Mouse (Mus musculus) CD8-positive naive resting alpha-beta T cell, adult 2 months (primary cell): ENCODE measurements around the gene Arsg.

Source experiments
- DNase-seq, 2 experiments: peaks; one replicate each; pipeline ENCODE4 v3.0.0; 2022; ENCODE audit warnings: low read depth in 2 of 2, low spot score in 2 of 2

The Arsg gene

DNA sequence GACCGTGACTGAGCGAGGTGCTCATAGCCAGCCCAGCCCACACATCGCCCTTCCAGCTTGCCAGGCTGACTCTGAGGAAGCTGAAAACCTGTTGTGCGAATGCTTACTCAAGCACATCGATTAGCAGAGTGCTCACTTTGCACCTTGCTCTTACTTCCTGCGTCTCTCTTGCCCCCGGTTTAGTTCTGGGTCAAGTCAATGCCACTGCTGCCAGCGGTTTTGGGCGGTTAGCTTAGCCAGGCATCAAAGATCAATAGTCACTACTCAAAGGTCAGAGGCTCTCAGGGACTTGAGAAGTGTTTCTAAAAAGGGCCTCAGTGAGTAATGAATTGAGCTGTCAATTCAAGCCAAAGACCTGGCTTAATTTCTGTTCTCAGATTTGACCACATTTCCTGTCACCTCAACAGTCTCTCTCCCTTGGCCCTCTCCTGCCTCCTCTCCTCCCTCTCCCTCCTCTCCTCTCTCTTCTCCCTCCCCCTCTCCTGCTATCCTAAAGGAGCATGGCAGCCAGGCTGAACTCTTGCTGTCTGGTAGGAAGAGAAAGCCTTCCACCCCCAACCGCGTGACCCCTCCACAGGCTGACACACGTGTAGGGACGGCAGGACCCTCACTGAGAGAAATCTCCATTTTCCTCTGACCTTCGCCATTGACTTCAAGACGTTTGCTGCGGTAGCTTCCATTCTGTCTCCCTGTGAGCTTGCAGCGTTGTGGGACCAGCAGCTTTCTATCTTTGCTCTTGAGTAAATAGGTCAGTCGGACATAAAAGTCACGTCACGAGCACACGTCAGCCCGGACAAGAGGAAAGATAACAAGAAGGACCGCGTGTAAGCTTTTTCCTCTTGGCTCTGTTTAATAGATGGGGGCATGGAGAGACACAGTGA is 22.0 kb downstream of the Arsg start:
- DNase-seq, result peak in 1 of 2 experiments; percentile 3

DNA sequence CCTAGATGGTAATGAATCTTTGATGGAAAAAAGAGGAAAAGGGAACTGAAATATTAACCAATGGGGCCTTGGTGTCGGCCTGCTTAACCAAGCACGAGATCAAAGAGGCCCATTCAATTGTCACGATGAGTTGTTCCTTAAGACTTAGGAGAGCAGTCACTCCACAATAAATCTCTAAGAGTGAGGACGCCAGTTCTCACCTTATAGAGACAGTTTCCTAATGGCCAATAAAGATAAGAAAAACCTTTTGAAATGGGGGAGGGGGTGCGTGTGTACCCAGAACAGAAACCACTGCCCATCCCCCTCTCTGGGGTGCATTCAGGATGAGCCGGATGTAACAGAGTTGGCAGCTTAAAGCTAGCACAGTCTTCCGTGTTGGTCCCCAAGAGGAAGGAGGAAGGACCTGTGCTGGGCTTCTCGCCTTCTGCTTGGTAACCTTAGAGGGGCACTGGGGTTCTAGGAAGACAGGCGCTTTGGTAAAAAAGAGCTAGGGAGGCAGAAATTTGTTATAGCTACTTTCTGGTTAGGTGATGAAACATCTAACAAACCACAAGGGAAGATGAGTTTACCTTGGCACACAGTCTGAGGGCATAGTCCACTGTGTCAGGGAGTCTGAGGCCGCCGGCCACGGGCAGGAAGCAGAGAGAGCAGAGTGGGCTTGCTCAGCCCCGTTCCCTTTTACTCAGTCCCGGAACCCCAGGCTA is 22.7 kb downstream of the Arsg start:
- peak in 1 of 2 experiments; percentile 17 for DNase-seq

DNA sequence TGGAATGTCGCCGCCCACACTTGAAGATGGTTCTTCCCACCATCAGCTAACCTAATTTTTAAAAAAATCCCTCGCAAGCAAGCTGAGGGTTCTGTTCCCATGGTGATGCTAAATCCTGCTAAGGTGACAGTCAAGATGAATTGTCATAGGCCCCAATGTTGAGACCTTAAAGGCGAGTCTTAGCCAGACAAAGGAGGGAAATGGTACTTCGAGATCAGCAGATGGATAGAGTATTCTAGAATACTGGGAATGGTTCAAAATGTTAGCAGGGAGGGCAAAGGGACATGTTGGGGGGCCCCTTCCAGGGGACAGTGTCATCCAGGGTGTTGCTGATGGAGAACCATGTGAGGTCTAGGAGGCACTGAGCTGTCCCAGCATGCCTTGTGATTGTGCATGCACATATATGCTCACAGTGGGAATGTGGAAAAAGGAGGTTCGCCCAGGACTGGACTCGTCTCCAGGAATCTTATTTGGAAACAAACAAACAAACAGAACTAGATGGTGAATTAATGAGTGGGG is 23.4 kb downstream of the Arsg start:
- DNase-seq, result no peak

DNA sequence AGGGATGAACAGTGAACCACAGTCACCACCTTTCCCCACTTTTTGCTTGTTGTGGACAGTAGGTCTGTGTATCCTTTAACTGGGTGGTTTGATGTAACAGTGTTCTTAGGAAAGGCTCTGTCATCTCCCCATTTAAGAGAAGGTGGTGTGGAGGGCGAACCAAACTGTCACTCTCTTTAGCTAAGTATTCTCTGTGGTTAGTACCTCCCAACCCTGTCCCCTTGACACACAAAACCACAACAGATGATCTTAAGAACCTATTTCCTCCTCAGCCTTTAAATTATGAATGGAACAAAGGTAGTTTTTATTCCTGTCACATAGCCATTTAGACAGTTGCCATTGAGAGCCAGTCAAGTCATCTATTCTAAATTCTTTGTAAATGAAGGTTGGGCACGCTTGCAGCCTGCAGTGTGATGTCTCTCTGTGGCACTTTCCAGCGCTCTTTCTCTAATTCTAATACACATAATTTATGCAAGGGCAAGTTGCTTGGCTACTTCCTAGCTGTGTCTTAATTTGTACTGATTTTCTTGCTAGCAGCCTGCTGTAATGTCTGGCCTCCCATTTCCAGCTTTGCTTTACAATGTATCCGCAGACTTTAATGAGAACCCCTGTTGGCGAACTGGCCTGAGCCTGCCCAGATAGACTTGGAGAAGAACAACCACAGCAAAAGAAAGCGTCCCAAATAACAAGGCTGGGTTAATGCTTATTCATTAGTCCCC is 24.0 kb downstream of the Arsg start:
- DNase-seq, result no peak

DNA sequence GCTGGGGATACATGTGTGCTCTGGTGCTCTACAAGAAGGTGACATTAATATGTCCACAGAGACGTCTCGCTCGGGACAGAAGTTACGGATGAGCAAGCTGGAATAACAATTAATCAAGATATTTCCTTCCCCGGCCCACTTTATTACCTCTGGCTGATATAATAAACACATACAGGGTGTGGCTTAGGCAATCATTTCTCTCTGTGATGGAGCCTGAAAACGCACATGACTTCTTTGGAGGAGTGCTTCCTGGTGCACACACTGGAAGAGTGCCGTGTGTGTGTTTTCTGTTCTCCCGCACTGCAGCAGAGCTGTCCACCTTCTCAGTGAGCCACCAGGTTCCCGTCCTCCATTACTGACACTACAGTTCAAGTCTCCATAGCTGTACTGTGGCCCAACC is 24.8 kb downstream of the Arsg start:
- DNase-seq, result no peak

DNA sequence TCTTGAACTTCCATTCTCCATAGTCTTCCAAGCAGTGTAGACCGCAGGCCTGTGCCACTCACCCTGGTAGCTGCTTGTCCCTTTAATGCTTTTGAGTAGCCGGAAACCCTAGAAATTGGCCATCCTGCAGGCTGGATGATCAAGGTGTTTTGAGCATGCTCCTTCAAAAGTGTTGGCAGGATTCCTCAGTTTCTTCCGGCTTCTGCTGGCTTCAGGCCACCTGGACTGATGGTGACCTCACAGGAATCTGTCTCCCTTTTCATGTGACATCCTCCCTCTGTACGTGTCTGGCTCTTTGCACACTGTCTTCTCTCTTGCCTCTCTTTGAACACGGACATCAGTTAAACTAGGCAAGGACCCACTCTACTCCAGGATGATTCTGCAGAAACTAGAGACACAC is 27.0 kb downstream of the Arsg start:
- no peak for DNase-seq

DNA sequence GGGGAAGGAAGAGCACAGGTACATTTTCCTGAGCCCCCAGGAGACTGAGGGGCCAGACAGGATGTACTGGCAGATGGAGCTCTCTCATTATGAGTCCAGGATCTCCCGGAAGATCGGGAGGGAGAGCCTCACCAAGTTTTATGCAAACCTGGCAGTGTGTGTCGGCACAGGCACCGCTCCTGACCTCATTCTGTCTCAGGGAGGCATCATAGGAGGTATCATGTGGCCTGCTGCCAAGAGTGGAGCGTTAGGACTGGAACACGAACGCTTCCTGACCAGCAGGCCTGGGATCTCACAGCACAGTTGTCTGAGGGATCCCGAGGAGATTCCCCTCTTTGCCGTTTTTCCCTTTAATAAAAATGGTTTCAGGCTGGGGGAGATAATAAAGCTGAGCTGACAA is 31.8 kb downstream of the Arsg start:
- DNase-seq, result no peak

DNA sequence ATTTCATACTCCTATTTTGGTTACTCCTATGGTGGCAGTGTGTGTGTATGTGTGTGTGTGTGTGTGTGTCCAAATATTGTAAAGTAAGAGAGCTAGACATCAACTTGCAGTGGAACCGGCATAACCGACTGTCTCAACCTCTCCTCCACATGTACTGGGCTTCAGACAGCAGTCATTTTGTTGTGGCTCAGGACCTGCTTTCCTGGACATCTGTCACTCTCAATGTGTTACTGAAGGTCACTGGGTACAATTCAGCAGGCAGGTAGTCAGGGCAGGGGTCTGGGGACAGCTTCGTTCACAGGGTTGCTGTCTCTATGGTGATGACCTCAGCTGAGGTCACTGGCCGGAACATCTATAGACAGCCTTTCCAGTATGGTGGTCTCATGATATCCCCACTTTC is 32.6 kb downstream of the Arsg start:
- DNase-seq, result no peak

DNA sequence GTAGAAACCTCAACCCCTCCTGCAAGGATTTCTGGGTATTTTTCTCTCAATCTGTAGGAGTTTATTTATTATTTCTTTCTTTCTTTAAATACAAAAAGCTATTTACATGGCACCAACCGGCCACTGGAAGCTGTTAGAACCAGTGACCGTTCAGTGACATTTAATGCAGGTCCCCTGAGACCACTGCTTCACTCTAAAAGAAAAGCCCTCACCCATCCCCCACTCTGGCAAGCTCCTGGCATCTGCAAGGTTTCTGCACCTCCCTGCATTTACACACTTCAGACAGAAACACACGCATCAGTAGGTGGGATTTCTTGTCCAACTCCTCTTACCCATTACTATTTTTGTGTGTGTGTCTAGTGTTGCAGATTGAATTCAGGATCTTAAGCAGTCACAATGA is 33.9 kb downstream of the Arsg start:
- DNase-seq, result no peak

DNA sequence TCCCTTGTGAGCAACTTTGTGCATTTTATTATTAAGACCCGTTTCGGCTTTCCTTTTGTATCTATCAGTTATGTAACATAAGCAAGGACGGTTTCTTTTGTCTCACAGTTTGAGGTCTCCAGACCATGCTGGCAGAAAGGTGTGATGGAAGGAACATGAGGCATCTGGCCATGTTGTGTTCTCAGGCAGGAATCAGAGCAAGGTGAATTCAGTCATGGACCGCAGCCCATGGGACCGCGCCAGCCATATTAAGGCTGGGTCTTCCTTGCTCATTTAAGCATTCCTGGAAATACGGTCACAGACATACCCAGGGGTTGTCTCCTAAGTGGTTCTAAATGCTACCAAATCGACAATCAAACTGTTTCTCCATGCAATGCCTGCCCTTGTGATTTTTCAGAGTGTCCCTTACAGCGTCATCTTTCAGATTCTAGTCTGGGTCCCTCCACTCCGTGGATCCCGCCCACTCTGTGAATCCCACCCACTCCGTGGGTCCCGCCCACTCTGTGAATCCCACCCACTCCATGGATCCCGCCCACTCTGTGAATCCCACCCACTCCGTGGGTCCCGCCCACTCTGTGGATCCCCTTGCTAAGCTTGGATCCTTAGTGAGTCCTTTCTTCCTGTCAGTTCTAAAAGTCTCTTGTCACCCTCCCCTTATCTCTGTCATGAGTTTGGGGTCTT is 40.0 kb downstream of the Arsg start:
- no peak for DNase-seq

DNA sequence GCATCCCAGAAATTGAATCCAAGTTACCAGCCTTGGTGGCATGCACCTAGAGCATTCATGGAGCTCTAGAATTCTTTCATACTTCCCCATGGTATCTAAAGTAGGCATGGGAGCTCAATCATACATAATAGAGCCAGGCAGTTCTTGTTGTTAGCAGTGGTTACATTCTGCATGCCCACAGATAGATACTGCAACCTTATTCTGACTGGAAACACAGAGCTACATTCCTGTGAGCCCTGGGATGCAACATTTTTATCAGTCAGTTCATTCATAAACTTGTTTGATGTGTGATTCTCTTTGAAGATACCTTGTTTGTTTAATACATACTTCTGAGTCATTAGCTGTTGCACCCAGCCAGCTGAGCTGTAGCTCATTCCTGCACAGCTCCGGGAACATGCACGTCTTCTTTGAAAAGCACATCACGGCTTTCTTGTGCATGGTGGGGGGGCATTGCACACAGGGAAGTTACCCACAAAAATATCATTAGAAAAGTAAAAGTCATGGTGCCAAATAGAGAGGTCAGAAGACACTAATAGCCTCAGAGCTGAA is 41.0 kb downstream of the Arsg start:
- no peak for DNase-seq

DNA sequence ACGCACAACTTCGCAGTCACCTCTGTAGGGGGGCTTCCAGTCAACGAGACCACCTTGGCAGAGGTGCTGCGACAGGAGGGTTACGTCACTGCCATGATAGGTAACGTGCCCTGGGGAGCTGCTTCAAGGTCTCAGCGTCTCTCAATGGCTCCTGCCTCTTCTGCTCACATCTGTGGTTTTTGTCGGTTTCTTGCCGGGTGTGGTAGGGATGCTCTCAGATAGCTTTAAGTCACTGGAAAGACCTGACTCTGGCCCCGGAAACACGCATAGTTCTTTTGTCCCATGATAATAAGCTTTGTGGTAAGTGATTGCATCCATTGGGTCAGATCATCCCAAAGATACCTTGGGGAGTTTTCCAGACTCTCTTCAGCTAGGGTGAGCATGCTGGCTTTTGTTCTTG is 44.2 kb downstream of the Arsg start:
- no peak for DNase-seq

DNA sequence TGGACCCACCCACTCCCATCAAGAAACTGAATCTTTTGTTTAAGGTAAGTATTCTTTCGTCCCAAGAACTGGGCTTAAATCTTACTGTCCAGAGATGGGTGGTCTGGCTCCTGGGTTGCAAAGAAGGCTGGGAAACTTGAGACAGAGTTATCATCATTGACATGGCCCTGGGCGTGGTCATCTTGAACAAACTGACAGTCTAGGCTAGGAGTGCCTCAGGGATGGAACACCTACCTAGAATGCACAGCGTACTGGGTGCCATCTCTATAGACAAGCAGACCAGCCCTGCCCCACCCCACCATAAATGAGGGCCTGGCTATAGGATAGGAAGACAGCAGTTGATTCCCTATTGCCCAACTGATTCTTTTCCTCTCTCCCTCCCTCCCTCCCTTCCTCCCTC is 44.6 kb downstream of the Arsg start:
- no peak for DNase-seq

DNA sequence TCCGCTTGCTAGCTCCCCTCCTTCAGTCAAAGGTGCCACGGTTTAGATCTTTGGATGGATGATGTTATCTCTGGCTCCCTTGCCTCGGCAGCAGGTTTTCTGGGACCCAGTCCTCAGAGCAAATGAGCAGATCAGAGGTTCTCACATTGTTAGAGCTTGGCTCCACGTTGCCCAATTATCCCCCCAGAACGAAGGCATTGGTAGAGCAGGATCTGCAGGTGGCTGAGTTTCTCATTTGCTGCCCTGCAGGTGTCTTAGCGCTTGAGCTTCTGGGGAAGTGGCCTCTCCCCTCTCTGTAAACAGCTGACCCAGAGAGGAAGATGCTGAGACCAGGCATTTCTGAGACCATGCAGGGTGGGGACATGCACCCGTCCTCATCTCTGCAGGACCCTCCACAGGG is 47.8 kb downstream of the Arsg start:
- no peak for DNase-seq

DNA sequence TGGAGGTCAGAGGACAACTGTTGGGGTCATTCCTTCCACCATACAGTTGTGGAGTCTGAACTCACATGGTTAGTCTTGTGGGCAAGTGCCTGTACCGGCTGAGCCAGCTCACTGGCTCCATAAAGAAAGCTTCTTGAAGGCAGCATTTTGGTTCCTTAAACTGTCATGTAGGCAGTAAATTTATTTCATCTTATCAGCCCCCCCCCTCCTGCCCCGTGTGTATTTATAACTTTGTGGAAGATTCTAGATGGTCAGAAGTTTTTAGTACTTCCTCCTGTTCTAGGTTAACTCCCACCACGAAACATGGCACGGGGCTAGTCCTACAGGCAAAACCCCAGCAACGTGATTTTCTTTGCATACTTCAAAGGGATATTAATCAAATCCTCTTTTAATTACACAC is 51.7 kb downstream of the Arsg start:
- no peak for DNase-seq

DNA sequence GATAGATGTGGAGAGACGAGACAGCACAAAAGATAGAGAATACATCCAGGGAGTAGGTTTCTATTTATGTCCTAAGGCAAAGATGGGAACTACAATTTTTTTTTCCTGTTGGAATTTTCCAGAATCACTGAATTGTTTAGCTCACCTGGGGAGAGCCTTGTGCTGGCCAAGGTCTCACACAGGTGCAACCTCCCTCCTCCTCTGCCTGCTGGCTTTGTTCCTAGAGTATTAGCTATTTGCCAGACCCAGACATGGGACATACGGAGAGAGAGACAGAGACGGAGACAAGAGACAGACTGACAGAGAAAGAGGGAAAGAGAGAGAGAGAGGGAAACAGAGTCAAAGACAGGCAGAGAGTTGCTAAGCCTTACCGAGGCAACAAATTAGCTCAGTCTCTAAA is 52.4 kb downstream of the Arsg start:
- DNase-seq, result no peak

DNA sequence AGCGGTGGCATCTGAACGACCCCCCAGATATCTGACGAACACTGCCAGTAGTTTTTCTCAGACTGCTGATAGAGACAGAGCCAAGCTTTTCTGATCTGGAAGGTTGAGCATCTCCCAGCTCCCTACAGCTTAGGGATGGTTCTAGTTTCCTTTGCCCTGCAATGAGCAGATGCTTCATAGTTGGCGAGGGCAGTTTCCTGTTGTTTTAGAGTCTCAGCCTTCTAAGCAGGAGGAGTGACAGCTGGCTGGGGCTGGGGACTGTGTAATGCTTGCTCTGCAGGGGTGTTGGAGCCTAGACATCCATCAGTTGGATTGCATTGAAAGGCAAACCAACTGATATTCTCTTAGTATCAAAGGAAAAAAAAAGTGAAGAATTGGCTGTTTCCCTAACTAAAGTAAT is 56.9 kb downstream of the Arsg start:
- no peak for DNase-seq

DNA sequence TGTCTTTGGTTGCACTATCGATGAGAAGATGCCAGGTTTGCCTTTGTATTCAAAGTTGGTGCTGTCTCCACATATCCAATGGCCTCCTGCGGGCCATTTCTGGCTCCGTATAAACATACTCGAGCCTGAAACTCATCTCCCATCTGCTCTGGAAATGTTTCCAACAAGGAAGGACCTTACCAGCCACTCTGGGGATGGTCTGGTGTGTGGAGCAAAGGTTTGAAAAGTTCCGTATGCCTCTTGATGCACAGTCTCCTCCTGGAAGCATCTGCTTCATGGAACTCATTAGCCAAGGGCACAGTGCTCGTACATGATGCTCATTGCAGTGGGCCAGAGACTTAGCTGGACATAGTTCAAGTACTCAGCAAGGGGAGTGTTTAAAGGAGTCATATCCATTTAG is 62.8 kb downstream of the Arsg start:
- no peak for DNase-seq

DNA sequence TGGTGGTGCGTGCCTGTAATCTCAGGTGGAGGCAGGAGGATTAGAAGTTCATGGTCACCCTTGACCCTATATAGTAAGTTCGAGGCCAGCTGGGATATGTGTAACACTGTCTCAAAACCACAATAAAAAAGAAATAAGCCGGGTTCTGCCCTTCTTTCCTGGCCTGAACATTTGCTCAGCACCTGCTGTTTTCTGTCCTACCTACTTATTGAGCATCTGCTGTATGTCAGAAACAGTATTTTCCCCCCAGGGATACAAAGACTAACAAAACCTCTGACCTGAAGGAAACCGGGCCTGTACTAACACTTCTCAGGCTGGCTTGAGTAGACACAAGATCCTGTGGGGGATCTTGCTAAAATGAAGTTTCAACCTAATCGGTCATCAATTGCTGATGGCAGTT is 63.8 kb downstream of the Arsg start:
- no peak for DNase-seq

DNA sequence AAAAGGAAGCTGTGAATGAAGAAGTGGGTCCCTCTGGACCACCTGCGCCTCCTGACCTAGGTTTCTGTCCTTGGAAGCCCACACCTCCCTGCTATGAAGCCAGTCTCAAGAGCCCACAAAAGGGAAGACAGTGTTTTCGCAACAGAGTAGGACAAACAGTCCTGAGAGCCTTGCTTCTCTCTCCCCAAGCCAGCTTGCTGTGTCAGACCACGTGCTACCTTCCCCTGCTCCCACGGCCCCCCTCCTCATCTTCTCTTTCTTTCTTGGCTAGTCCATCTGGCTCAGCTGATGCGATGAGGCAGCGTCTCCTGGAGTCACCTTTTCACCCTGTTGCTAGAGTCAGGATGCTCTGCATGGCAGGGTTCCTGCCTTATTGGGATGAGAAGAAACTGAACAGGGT is 66.1 kb downstream of the Arsg start:
- DNase-seq, result no peak

DNA sequence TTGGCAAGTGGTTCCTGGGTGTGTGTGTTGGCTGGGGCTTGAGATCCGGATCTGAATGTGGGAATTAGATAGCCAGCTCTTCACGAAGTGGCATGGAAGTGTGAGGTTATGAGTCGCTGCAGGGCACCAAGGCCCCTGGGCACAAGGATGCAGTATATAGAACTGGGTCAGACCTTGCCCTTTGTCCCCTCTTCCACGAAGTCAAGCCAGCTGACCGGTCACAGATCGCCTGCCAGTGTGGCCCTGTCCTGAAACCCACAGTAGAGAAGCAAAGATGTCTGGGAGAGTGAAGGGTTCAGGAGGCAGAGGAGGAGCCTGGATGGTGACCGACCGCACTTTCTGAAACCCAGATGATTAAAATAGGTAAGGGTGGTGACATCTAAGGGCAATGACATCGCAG is 70.3 kb downstream of the Arsg start:
- DNase-seq, result no peak
